Mouse (Mus musculus) intestine, embryonic 16.5 days (tissue): Measurements from ENCODE around the gene Etv6. TPM values are rescaled to one million over a fixed set of nuclear protein-coding genes. Genes with fewer than 3 reads are reported as not detected.

Source experiments
- ATAC-seq: fragments of 200-750 bp; cut with Nextera tagmentation; 2 replicates; pipeline ENCODE4 v1.8.0; 2017; ENCODE audit warnings: moderate TSS enrichment, moderate library complexity
- H3K27ac ChIP-seq: fragments of 300-500 bp; sonication (generic); 2 replicates; pipeline ENCODE4 v1.5.1; 2014; ENCODE audit warnings: mild to moderate bottlenecking, low read length
- H3K27me3 ChIP-seq: fragments of 300-500 bp; sonication (generic); replicated peaks from 2 replicates; pipeline ENCODE4 v1.6.1; 2014; ENCODE audit warnings: low read length, control low read depth, mixed read lengths; ENCODE audit not compliant: control insufficient read depth, insufficient read depth
- H3K36me3 ChIP-seq: fragments of 300-500 bp; sonication (generic); 2 replicates; pipeline ENCODE4 v1.6.1; 2014; ENCODE audit warnings: low read length, control low read depth; ENCODE audit not compliant: control insufficient read depth, insufficient read depth
- H3K4me1 ChIP-seq: fragments of 300-500 bp; sonication (generic); 2 replicates; pipeline ENCODE4 v1.6.1; 2014; ENCODE audit warnings: low read length, control low read depth, mixed read lengths; ENCODE audit not compliant: control insufficient read depth, insufficient read depth
- H3K4me2 ChIP-seq: fragments of 300-500 bp; sonication (generic); 2 replicates; pipeline ENCODE4 v1.6.1; 2014; ENCODE audit warnings: low read depth, low read length, control low read depth
- H3K4me3 ChIP-seq: fragments of 300-500 bp; sonication (generic); 2 replicates; pipeline ENCODE4 v1.5.1; 2014; ENCODE audit warnings: mild to moderate bottlenecking, low read length
- H3K9ac ChIP-seq: fragments of 300-500 bp; sonication (generic); 2 replicates; pipeline ENCODE4 v1.6.1; 2014; ENCODE audit warnings: low read depth, low read length
- H3K9me3 ChIP-seq: fragments of 300-500 bp; sonication (generic); 2 replicates; pipeline ENCODE4 v1.6.1; 2016; ENCODE audit warnings: low read length, control low read depth; ENCODE audit not compliant: control insufficient read depth
- WGBS: fragments of 180-500 bp; shearing (Covaris S2); extraction: QIAGEN DNeasy Blood & Tissue Kit; methylation state at CpG from one replicate; pipeline ENCODE4 v1.1.7; 2014; 5-methylcytosine and 5-hydroxymethylcytosine counted together
- polyA plus RNA-seq: library from polyadenylated mRNA; unstranded; fragments of >200 nt; fragmentation: Nextera tagmentation; extraction: Ambion mirVana; gene quantifications from 2 replicates; pipeline ENCODE4 v1.2.1, GENCODE M21; 2015

Etv6 gene
- polyA plus RNA-seq, 1 experiment from 2014 or later: 10.4 TPM

- H3K9ac ChIP-seq: no peak overlapping the region
- H3K4me1 ChIP-seq: peaks cover 25% of the 10 kb centered on the region
- H3K4me3 ChIP-seq: no peak overlapping the region
- no peaks in the 10 kb centered on the region for H3K9me3 ChIP-seq
- ATAC-seq: no peak
- H3K36me3 ChIP-seq: no peaks in the 10 kb centered on the region
- WGBS: 35% methylated on average over 3 of the region's 3 CpGs
- H3K27ac ChIP-seq: peak overlapping the region; percentile 75
- H3K4me2 ChIP-seq: no peak overlapping the region
- no peaks in the 10 kb centered on the region for H3K27me3 ChIP-seq
Measured at GRCm38 (mm10) chr6:134188719-134189118, 153.2 kb downstream of the Etv6 start.

GRCm38 (mm10) chr6:134189174-134189573, 153.7 kb downstream of the Etv6 start:
- H3K27me3 ChIP-seq: no peaks in the 10 kb centered on the region

GRCm38 (mm10) chr6:134189575-134190132, 154.2 kb downstream of the Etv6 start:
- Histone ChIP-seq H3K9me3 (no peaks in the 10 kb centered on the region), H3K4me2 (no peak overlapping the region), H3K36me3 (no peaks in the 10 kb centered on the region), H3K9ac (0 out of 2 replicates have a peak overlapping the region, but pooled peaks have one; percentile 10), H3K4me3 (no peak overlapping the region), H3K27me3 (no peaks in the 10 kb centered on the region), H3K27ac (peak overlapping the region; percentile 75), H3K4me1 (peaks cover 23% of the 10 kb centered on the region)
- 39% methylated on average over 7 of the region's 7 CpGs for WGBS
- ATAC-seq: peak; percentile 62

More at GRCm38 (mm10) chr6:134189174-134189573, 153.7 kb downstream of the Etv6 start:
- Histone ChIP-seq H3K4me2 (no peak overlapping the region), H3K27ac (peak overlapping the region; percentile 75), H3K36me3 (no peaks in the 10 kb centered on the region), H3K9me3 (no peaks in the 10 kb centered on the region), H3K4me1 (peaks cover 25% of the 10 kb centered on the region), H3K4me3 (no peak overlapping the region), H3K9ac (no peak overlapping the region)
- WGBS: 24% methylated on average over 5 of the region's 5 CpGs
- peak; percentile 36 for ATAC-seq

- Histone ChIP-seq H3K36me3 (no peaks in the 10 kb centered on the region), H3K4me1 (peaks cover 23% of the 10 kb centered on the region), H3K4me2 (no peak overlapping the region), H3K9ac (no peak overlapping the region), H3K9me3 (no peaks in the 10 kb centered on the region), H3K27me3 (no peaks in the 10 kb centered on the region), H3K4me3 (no peak overlapping the region), H3K27ac (peak overlapping the region; percentile 75)
- peak; percentile 50 for ATAC-seq
- WGBS: 49% methylated on average over 7 of the region's 7 CpGs
Measured at GRCm38 (mm10) chr6:134190597-134191278, 155.2 kb downstream of the Etv6 start.

- H3K36me3 ChIP-seq: no peaks in the 10 kb centered on the region
- H3K27me3 ChIP-seq: no peaks in the 10 kb centered on the region
- no peak overlapping the region for H3K4me2 ChIP-seq
- no peak overlapping the region for H3K4me3 ChIP-seq
- ATAC-seq: no peak
- no peaks in the 10 kb centered on the region for H3K9me3 ChIP-seq
- peaks cover 23% of the 10 kb centered on the region for H3K4me1 ChIP-seq
- no peak overlapping the region for H3K9ac ChIP-seq
- H3K27ac ChIP-seq: no peak overlapping the region
Measured at GRCm38 (mm10) chr6:134192710-134193109, 157.2 kb downstream of the Etv6 start.

GRCm38 (mm10) chr6:134199895-134200294, 164.4 kb downstream of the Etv6 start:
- Histone ChIP-seq H3K9me3 (no peaks in the 10 kb centered on the region), H3K27ac (no peak overlapping the region)

GRCm38 (mm10) chr6:134200577-134200976, 165.1 kb downstream of the Etv6 start:
- no peak overlapping the region for H3K27ac ChIP-seq

More at GRCm38 (mm10) chr6:134199895-134200294, 164.4 kb downstream of the Etv6 start:
- WGBS: 92% methylated on average over 1 of the region's 1 CpGs
- no peaks in the 10 kb centered on the region for H3K27me3 ChIP-seq
- no peak for ATAC-seq
- H3K9ac ChIP-seq: no peak overlapping the region
- H3K4me3 ChIP-seq: no peak overlapping the region
- peaks cover 8% of the 10 kb centered on the region for H3K4me1 ChIP-seq
- no peak overlapping the region for H3K4me2 ChIP-seq
- 0 out of 2 replicates have a peak, but pooled peaks cover 3% of the 10 kb centered on the region for H3K36me3 ChIP-seq

GRCm38 (mm10) chr6:134202176-134202575, 166.7 kb downstream of the Etv6 start:
- Histone ChIP-seq H3K4me2 (no peak overlapping the region), H3K9ac (no peak overlapping the region), H3K36me3 (0 out of 2 replicates have a peak, but pooled peaks cover 3% of the 10 kb centered on the region), H3K4me1 (peaks cover 18% of the 10 kb centered on the region), H3K27me3 (no peaks in the 10 kb centered on the region), H3K9me3 (no peaks in the 10 kb centered on the region), H3K27ac (no peak overlapping the region), H3K4me3 (no peak overlapping the region)
- WGBS: 92% methylated on average over 5 of the region's 5 CpGs
- ATAC-seq: no peak

More at GRCm38 (mm10) chr6:134200577-134200976, 165.1 kb downstream of the Etv6 start:
- Histone ChIP-seq H3K9me3 (no peaks in the 10 kb centered on the region), H3K9ac (no peak overlapping the region), H3K36me3 (0 out of 2 replicates have a peak, but pooled peaks cover 3% of the 10 kb centered on the region), H3K4me1 (peaks cover 10% of the 10 kb centered on the region), H3K4me3 (no peak overlapping the region), H3K4me2 (no peak overlapping the region), H3K27me3 (no peaks in the 10 kb centered on the region)
- no peak for ATAC-seq
- 80% methylated on average over 10 of the region's 10 CpGs for WGBS

- H3K4me2 ChIP-seq: no peak overlapping the region
- WGBS: 93% methylated on average over 10 of the region's 11 CpGs
- no peak overlapping the region for H3K4me3 ChIP-seq
- no peak overlapping the region for H3K27ac ChIP-seq
- ATAC-seq: no peak
- no peaks in the 10 kb centered on the region for H3K27me3 ChIP-seq
- peaks cover 25% of the 10 kb centered on the region for H3K4me1 ChIP-seq
- no peaks in the 10 kb centered on the region for H3K9me3 ChIP-seq
- 0 out of 2 replicates have a peak, but pooled peaks cover 3% of the 10 kb centered on the region for H3K36me3 ChIP-seq
- no peak overlapping the region for H3K9ac ChIP-seq
Measured at GRCm38 (mm10) chr6:134205163-134205562, 169.7 kb downstream of the Etv6 start.
